Comparison of ENCODE assay signal across 10 mouse cellular contexts in the genomic region with DNA sequence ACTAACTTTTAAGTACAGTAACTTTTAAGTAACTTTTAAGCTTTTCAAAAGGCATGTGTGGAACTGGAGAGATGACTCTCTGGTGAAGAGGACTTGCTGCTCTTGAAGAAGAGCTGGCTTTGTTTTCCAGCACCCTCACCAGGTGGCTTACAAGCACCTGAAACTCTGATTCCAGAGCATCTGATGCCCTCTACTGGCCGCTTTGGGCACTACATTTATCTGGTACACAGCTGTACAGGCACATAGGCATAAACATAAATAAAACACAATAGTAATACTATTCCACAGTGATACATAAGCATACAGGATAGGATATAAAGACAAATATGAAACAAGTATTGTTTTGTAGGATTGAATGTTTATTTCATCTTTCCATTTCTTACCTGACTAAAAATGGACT.
DNase-seq lines count a peak whose midpoint lies in the region; ATAC-seq and TF ChIP-seq lines count a peak whose summit lies in the region.
"Had no signal": no experiment of that assay in that cellular context is flagged by ENCODE, and none has a peak within 500 bp of the region (broad histone marks: within the 10 kb centered on the region; RNA-seq: fewer than 3 reads in every experiment).

No protein-coding gene starts in this region.

- no peak for ATAC-seq in liver, embryonic 14.5 days (ENCODE audit: insufficient read depth)

- TF ChIP-seq EP300 in liver, embryonic 14.5 days (IDR thresholded peaks at IDR 0.05; ENCODE audit: low read depth) = no peak

- 0% methylated on average over 1 of the region's 1 CpGs for WGBS in liver, embryonic 14.5 days (ENCODE audit: insufficient replicate concordance)

- H3K4me2 ChIP-seq in liver, embryonic 14.5 days (ENCODE audit: low read depth) = no peak overlapping the region
- H3K4me2 ChIP-seq: hindbrain, embryonic 15.5 days; neural tube, embryonic 13.5 days had no signal

- H3K4me3 ChIP-seq in layer of hippocampus, adult 2 months = no peak overlapping the region
- no peak overlapping the region for H3K4me3 ChIP-seq in ES-E14 (ENCODE audit: insufficient read depth in 1 of 2, low read depth in 1 of 2, low read length in 2 of 2, poor library complexity in 1 of 2, severe bottlenecking in 1 of 2)
- H3K4me3 ChIP-seq in liver, embryonic 14.5 days (ENCODE audit: insufficient read depth in 1 of 2, low read depth in 2 of 2, low read length in 2 of 2) = no peak overlapping the region
- H3K4me3 ChIP-seq: hindbrain, embryonic 15.5 days; neural tube, embryonic 13.5 days had no signal

- H3K27ac ChIP-seq in layer of hippocampus, adult 2 months = no peak overlapping the region
- no peak overlapping the region for H3K27ac ChIP-seq in ES-E14 (ENCODE audit: insufficient read depth, low read depth, low read length, poor library complexity, severe bottlenecking)
- no peak overlapping the region for H3K27ac ChIP-seq in liver, embryonic 14.5 days
- H3K27ac ChIP-seq: hindbrain, embryonic 15.5 days; neural tube, embryonic 13.5 days had no signal

- in situ Hi-C loops in ES-E14 (cut with MboI; ENCODE audit: low sequenced_read_pairs in 2 of 2, unreplicated experiment in 2 of 2) = no loop called here

- DNase-seq in adrenal gland, adult (ENCODE audit: inconsistent age in 2 of 2, low spot score in 1 of 2) = peak; percentile 7 to 66
- no peak for DNase-seq in adrenal gland, postnatal 4 days (ENCODE audit: low spot score in 2 of 2)
- DNase-seq in layer of hippocampus, adult 2 months (ENCODE audit: low spot score in 2 of 2) = peak in 1 of 2 experiments; percentile 31
- DNase-seq in layer of hippocampus, postnatal 14 days (ENCODE audit: low spot score in 2 of 2) = no peak
- peak; percentile 72 for DNase-seq in ES-E14 (ENCODE audit: low read depth, low spot score)
- DNase-seq in cerebellum, postnatal 36 days = peak; percentile 14 to 30
- DNase-seq in liver, embryonic 14.5 days (ENCODE audit: low read depth in 3 of 3, low spot score in 3 of 3) = no peak
- DNase-seq in thymus, postnatal 25 days = peak; percentile 43

- no peaks in the 10 kb centered on the region for H3K36me3 ChIP-seq in ES-E14 (ENCODE audit: control insufficient read depth, insufficient read depth, low read length, poor library complexity, severe bottlenecking)
- H3K36me3 ChIP-seq in liver, embryonic 14.5 days (replicated peaks; ENCODE audit: control insufficient read depth, insufficient read depth, low read depth) = no peaks in the 10 kb centered on the region
- H3K36me3 ChIP-seq: hindbrain, embryonic 15.5 days; neural tube, embryonic 13.5 days had no signal

- no peaks in the 10 kb centered on the region for H3K9me3 ChIP-seq in ES-E14 (ENCODE audit: control insufficient read depth, insufficient read depth, low read depth, low read length)
- H3K9me3 ChIP-seq in liver, embryonic 14.5 days (ENCODE audit: control insufficient read depth, low read length) = no peaks in the 10 kb centered on the region
- H3K9me3 ChIP-seq: hindbrain, embryonic 15.5 days; neural tube, embryonic 13.5 days had no signal

- H3K4me1 ChIP-seq in ES-E14 (ENCODE audit: control insufficient read depth in 2 of 2, insufficient read depth in 2 of 2, low read length in 2 of 2, poor library complexity in 1 of 2) = no peaks in the 10 kb centered on the region
- H3K4me1 ChIP-seq in liver, embryonic 14.5 days (replicated peaks; ENCODE audit: control insufficient read depth in 2 of 2, insufficient read depth in 2 of 2, low read length in 1 of 2) = no peaks in the 10 kb centered on the region
- H3K4me1 ChIP-seq: hindbrain, embryonic 15.5 days; neural tube, embryonic 13.5 days had no signal

- no peak overlapping the region for H3K9ac ChIP-seq in ES-E14 (ENCODE audit: insufficient read depth, low read depth, low read length, poor library complexity, severe bottlenecking)
- H3K9ac ChIP-seq in liver, embryonic 14.5 days (replicated peaks) = no peak overlapping the region
- H3K9ac ChIP-seq: hindbrain, embryonic 15.5 days; neural tube, embryonic 13.5 days had no signal

- TF ChIP-seq CTCF in layer of hippocampus, adult 2 months (conservative IDR thresholded peaks at IDR 0.05) = peak; percentile 76
- TF ChIP-seq CTCF in liver, embryonic 14.5 days (IDR thresholded peaks at IDR 0.05; ENCODE audit: low read depth) = peak; percentile 71

- H3K27me3 ChIP-seq in liver, embryonic 14.5 days (ENCODE audit: control insufficient read depth, insufficient read depth, low read length) = no peaks in the 10 kb centered on the region
- H3K27me3 ChIP-seq: hindbrain, embryonic 15.5 days; neural tube, embryonic 13.5 days had no signal

TF ChIP-seq in ES-E14, 5 proteins besides CTCF, POLR2A, EP300 and RAD21:
- TF ChIP-seq ZC3H11A (IDR thresholded peaks at IDR 0.05; ENCODE audit: borderline replicate concordance, low read depth, low read length) (peak; percentile 95), ZNF384 (IDR thresholded peaks at IDR 0.05; ENCODE audit: low read depth, low read length) (no peak), CHD2 (IDR thresholded peaks at IDR 0.05; ENCODE audit: low read depth, low read length) (no peak)

Comparison
In these comparisons a context has a peak if more than half of its experiments do, and no peak if none do; other contexts are left out.
1. DNase-seq: peak in adrenal gland, adult (2 of 2), ES-E14 (single experiment), cerebellum, postnatal 36 days (2 of 2) and thymus, postnatal 25 days (single experiment); none in adrenal gland, postnatal 4 days (0 of 2), layer of hippocampus, postnatal 14 days (0 of 2) and liver, embryonic 14.5 days (0 of 3).